In the genomic region with DNA sequence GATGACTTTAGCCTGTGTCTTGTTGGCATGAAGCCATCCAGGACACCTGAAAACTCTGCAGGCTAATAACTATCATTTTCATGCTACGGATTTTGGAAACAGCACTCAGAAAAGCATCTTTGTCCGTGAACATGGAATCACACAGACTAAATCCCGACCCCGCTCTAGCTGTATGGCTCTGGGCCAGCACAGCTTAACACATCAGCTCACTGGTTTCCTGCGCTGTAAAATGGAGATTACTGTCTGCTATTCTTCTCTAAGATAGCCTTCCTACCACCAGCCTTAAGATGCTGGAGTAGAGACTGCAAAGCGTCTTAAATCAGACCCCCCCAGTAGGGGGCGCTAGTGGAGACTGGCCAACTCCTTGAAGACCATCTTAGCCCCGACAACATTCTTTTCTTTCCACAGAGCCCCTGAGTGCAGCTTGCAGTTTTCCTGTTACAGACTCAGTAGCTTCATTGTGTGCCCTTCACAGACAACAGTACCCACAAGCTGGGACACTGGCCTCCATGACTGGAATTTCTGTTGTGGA, we compare ENCODE assay signal across 11 mouse cellular contexts.
DNase-seq lines count a peak whose midpoint lies in the region; ATAC-seq and TF ChIP-seq lines count a peak whose summit lies in the region.
"Had no signal": no experiment of that assay in that cellular context is flagged by ENCODE, and none has a peak within 500 bp of the region (broad histone marks: within the 10 kb centered on the region; RNA-seq: fewer than 3 reads in every experiment).

No protein-coding gene starts in this region.

- peak; percentile 50 for TF ChIP-seq CTCF in intestine, postnatal 0 days (IDR thresholded peaks at IDR 0.05; ENCODE audit: low read depth)
- no peak for TF ChIP-seq CTCF in thymus, adult 2 months (IDR thresholded peaks at IDR 0.05; ENCODE audit: borderline replicate concordance, control insufficient read depth, extremely low read depth, insufficient read depth, low read length, poor library complexity)

- H3K4me2 ChIP-seq in intestine, postnatal 0 days (replicated peaks; ENCODE audit: low read depth), result no peak overlapping the region
- no peak overlapping the region for H3K4me2 ChIP-seq in intestine, embryonic 16.5 days (ENCODE audit: low read depth, low read length)
- H3K4me2 ChIP-seq: neural tube, embryonic 15.5 days had no signal

- H3K9ac ChIP-seq in intestine, postnatal 0 days (ENCODE audit: low read depth, low read length), result no peak overlapping the region
- H3K9ac ChIP-seq in intestine, embryonic 16.5 days (ENCODE audit: low read depth, low read length), result no peak overlapping the region
- H3K9ac ChIP-seq: neural tube, embryonic 15.5 days had no signal

- H3K36me3 ChIP-seq in intestine, postnatal 0 days (ENCODE audit: control insufficient read depth, insufficient read depth), result no peaks in the 10 kb centered on the region
- no peaks in the 10 kb centered on the region for H3K36me3 ChIP-seq in intestine, embryonic 16.5 days (ENCODE audit: control insufficient read depth, insufficient read depth, low read length)
- no peaks in the 10 kb centered on the region for H3K36me3 ChIP-seq in thymus, adult 2 months (ENCODE audit: control insufficient read depth, insufficient read depth, low read length)
- H3K36me3 ChIP-seq: forebrain, embryonic 10.5 days; neural tube, embryonic 15.5 days had no signal

- TF ChIP-seq POLR2A in thymus, adult 2 months (IDR thresholded peaks at IDR 0.05; ENCODE audit: control insufficient read depth, extremely low read depth, insufficient read depth, low read length, poor library complexity), result no peak

- H3K27me3 ChIP-seq in intestine, postnatal 0 days (replicated peaks; ENCODE audit: control insufficient read depth, insufficient read depth, low read length), result no peaks in the 10 kb centered on the region
- no peaks in the 10 kb centered on the region for H3K27me3 ChIP-seq in intestine, embryonic 16.5 days (replicated peaks; ENCODE audit: control insufficient read depth, insufficient read depth, low read length)
- H3K27me3 ChIP-seq in thymus, adult 2 months (ENCODE audit: control insufficient read depth, insufficient read depth, low read length), result no peaks in the 10 kb centered on the region; the same call in 1 of the 2 replicates
- H3K27me3 ChIP-seq: neural tube, embryonic 15.5 days had no signal

- no peaks in the 10 kb centered on the region; the same call in 1 of the 2 replicates for H3K4me1 ChIP-seq in intestine, postnatal 0 days (replicated peaks; ENCODE audit: control insufficient read depth, insufficient read depth, low read length)
- peaks cover 14% of the 10 kb centered on the region; the same call in 1 of the 2 replicates for H3K4me1 ChIP-seq in intestine, embryonic 16.5 days (ENCODE audit: control insufficient read depth, insufficient read depth, low read length)
- no peaks in the 10 kb centered on the region for H3K4me1 ChIP-seq in thymus, adult 2 months (replicated peaks; ENCODE audit: control insufficient read depth, insufficient read depth, low read length)

- WGBS in intestine, postnatal 0 days, result 75% methylated on average over 8 of the region's 8 CpGs
- 78% methylated on average over 8 of the region's 8 CpGs for WGBS in intestine, embryonic 16.5 days
- 86% methylated on average over 8 of the region's 8 CpGs for WGBS in thymus, adult 2 months

- no peak for ATAC-seq in CD4-positive, CD25-positive, alpha-beta regulatory T cell, adult 4 months
- no peak for ATAC-seq in intestine, postnatal 0 days
- ATAC-seq in intestine, embryonic 16.5 days, result no peak

- H3K4me3 ChIP-seq in intestine, postnatal 0 days (ENCODE audit: low read depth, low read length), result no peak overlapping the region
- H3K4me3 ChIP-seq in intestine, embryonic 16.5 days (ENCODE audit: low read length), result no peak overlapping the region
- H3K4me3 ChIP-seq in thymus, adult 2 months (ENCODE audit: control insufficient read depth, insufficient read depth, low read length), result no peak overlapping the region
- H3K4me3 ChIP-seq: forebrain, embryonic 10.5 days; neural tube, embryonic 15.5 days had no signal

- peak; percentile 27 for DNase-seq in CD4-positive, CD25-positive, alpha-beta regulatory T cell, adult 2 months (ENCODE audit: low read depth, low spot score)
- DNase-seq in thymus, adult 2 months, result peak; percentile 10
- DNase-seq in thymus, postnatal 36 days, result no peak
- DNase-seq in thymus, postnatal 25 days, result peak; percentile 6
- DNase-seq in adrenal gland, postnatal 10 days, result no peak

- H3K9me3 ChIP-seq in intestine, postnatal 0 days (ENCODE audit: control insufficient read depth), result no peaks in the 10 kb centered on the region
- H3K9me3 ChIP-seq in intestine, embryonic 16.5 days (ENCODE audit: control insufficient read depth, low read length), result no peaks in the 10 kb centered on the region
- H3K9me3 ChIP-seq: forebrain, embryonic 10.5 days; neural tube, embryonic 15.5 days had no signal

- H3K27ac ChIP-seq in intestine, postnatal 0 days (ENCODE audit: low read depth, low read length), result no peak overlapping the region
- H3K27ac ChIP-seq in intestine, embryonic 16.5 days (ENCODE audit: low read length), result no peak overlapping the region
- H3K27ac ChIP-seq in thymus, adult 2 months (ENCODE audit: control insufficient read depth, insufficient read depth, low read length), result no peak overlapping the region
- H3K27ac ChIP-seq: forebrain, embryonic 10.5 days; macrophage; neural tube, embryonic 15.5 days had no signal

Comparison
In these comparisons a context has a peak if more than half of its experiments do, and no peak if none do; other contexts are left out.
1. DNase-seq: peak in CD4-positive, CD25-positive, alpha-beta regulatory T cell, adult 2 months (single experiment), thymus, adult 2 months (single experiment) and thymus, postnatal 25 days (single experiment); none in thymus, postnatal 36 days (0 of 2) and adrenal gland, postnatal 10 days (single experiment).